Mouse (Mus musculus): ENCODE results near the gene Dusp16.

- TF ChIP-seq CTCF (IDR thresholded peaks at IDR 0.05) (no peak), EP300 (IDR thresholded peaks at IDR 0.05) (no peak)
Measured at GRCm38 (mm10) chr6:134717886-134718667, 74.3 kb downstream of the Dusp16 start.
